Mouse (Mus musculus) brown adipose tissue, adult 24 weeks (tissue): Measurements from ENCODE around the gene Rab4b. TPM values are rescaled to one million over a fixed set of nuclear protein-coding genes. Genes with fewer than 3 reads are reported as not detected.

Experiments used
- H3K27ac ChIP-seq: fragments of 200-500 bp; replicated peaks from 2 replicates; pipeline ENCODE4 v1.5.1; 2012; ENCODE audit warnings: low read depth, mild to moderate bottlenecking, low read length
- H3K4me1 ChIP-seq: fragments of 200-500 bp; 2 replicates; pipeline ENCODE4 v1.6.1; 2012; ENCODE audit warnings: low read length, mixed read lengths; ENCODE audit not compliant: control insufficient read depth, insufficient read depth, insufficient read length
- H3K4me3 ChIP-seq: fragments of 200-500 bp; 2 replicates; pipeline ENCODE4 v1.5.1; 2012; ENCODE audit warnings: low read depth, mild to moderate bottlenecking, low read length, moderate library complexity; ENCODE audit not compliant: insufficient read depth
- polyA plus RNA-seq: library from polyadenylated mRNA; stranded (reverse); fragments of >200 nt; gene quantifications from 2 replicates; pipeline ENCODE4 v1.2.4, GENCODE M21; 2012; ENCODE audit not compliant: missing spikeins, insufficient read depth, insufficient read length

Rab4b gene
- polyA plus RNA-seq, 1 experiment, result 21.4 TPM

- Histone ChIP-seq H3K4me3 (no peak overlapping the region), H3K4me1 (no peaks in the 10 kb centered on the region), H3K27ac (no peak overlapping the region)
These were observed 7.7 kb downstream of the Rab4b start for GRCm38 (mm10) chr7:27170981-27171380.

GRCm38 (mm10) chr7:27168371-27168770 lies 10.3 kb downstream of the Rab4b start:
- Histone ChIP-seq H3K4me1 (peaks cover 17% of the 10 kb centered on the region), H3K27ac (no peak overlapping the region), H3K4me3 (no peak overlapping the region)

DNA sequence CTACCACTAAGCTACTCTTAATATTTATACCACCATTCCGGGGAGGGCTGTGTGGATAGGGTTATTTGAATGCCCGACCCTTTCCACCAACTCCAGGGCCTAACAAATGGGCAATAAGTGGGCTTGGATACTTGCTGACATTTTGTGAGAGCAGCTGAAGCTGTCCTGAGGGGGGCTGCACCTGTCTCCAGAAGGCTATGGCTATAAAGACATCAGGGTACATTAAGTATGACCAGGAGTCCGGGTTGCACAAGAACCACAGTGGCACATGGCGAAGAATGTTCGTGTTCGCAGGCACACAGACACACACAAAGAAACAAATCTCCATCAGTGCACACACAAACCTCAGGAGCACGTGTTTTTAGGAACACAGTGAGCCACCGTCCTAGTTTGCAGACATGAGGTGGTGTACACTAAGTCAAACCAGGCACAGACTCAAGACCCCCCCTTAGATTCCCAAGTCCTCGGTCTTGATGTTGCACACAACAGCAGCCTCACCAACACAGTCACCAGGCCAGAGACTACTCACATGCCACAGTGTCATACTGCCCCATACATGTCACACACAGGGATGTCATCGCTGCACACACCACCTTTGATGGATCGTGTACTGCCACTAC lies 11.1 kb downstream of the Rab4b start:
- Histone ChIP-seq H3K4me3 (peak overlapping the region; percentile 70), H3K27ac (peak overlapping the region; percentile 90), H3K4me1 (peaks cover 22% of the 10 kb centered on the region)

DNA sequence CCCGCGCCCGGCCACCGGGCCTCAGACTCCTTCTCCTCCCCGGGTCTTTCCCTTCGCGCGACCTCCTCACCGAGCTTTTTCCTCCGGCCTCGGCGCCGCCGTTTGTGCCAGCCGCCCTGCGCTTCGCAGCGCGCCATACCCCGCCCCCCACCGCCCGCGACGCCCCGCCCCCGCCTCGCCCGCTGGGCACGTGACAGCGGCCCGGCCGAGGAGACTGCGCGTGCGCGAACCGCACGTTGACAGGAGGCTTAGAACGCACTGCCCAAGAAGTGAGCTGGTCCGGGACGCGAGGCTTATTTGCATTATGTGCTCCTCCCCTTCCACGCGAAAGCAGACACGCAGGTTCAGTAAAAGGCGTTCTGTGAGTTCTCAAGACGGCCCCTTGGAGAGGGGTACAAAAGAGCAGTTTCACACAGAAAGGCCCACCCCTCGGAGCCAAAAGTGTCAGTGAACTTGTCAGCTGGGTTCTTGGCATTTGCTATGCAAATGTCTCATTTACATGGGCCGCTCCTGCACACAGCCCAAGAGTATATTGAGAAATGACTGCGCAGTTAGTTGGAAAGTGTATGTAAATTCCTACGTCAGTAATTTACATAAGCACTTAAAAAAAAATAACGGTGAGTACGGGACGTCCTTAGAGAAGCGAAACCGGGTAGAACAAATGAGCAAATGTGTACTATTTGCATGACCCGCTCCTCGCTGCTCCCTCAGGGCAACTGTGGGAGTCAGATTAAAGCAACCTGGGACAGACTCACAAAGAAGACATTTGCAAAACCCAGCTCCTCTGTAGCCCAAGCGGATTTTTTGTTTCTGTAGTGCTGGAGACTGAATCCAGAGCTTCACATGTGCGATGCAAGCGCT lies 11.9 kb downstream of the Rab4b start, which contains the start of gene Egln2:
TSS of gene Egln2 (minus strand) at position 189 of the 861 bp plus-strand sequence.
- Histone ChIP-seq H3K4me1 (peaks cover 22% of the 10 kb centered on the region), H3K27ac (peak within 1 kb of the TSS; percentile 96), H3K4me3 (peak within 1 kb of the TSS; percentile 89)

GRCm38 (mm10) chr7:27166229-27166613 lies 12.5 kb downstream of the Rab4b start:
- Histone ChIP-seq H3K27ac (peak overlapping the region; percentile 96), H3K4me3 (peak overlapping the region; percentile 89), H3K4me1 (peaks cover 26% of the 10 kb centered on the region)

DNA sequence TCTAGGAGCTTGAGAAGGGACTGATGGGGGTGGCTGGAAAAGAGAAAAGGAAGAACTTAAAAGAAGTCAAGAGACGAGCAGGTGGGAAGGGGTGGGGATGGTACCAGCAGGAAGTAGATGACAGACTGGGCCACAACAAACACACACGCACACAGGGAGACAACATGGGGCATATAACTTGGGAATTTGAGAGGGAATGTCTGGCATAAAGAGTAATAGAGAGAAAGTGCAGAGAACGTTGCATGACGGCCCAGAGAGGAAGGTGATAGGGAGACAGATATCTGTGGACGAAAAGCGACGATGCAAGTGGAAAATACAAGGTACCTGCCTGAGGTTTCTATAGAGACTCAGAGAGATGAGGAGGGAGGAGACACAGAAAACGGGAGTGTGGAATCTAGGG lies 13.0 kb downstream of the Rab4b start:
- peak overlapping the region; percentile 89 for H3K4me3 ChIP-seq
- H3K27ac ChIP-seq, result peak overlapping the region; percentile 96
- H3K4me1 ChIP-seq, result peaks cover 30% of the 10 kb centered on the region

DNA sequence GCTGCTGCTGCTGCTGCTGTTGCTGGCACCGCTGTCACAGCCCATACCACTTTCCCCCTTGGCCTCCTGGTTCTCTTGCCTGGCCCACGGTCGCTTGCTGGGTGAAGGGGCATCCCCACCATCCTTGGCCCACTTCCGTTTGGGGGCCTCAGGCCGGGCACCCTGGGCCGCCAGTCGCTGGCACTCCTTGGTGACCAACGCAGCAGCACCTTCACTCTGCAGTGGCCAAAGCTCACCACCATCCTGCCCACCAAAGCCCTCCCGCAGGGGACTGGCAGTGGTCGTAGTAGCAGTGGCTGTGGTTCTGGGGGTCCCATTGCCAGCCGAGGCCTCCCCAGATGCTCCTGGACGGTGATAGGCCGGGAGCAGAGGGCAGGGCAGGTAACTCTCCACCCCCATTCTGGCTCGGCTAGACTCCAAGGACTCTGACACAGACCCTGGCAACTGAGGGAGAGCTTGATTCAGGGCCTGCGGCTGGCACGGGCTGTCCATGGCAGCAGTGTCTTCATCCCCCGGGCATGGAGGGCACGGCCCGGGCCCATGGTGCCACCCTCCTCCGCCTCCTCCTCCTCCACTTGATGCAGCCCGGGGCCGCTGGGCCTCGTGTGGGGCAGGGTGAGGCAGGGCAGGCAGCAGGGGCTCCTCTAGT lies 13.6 kb downstream of the Rab4b start:
- peak overlapping the region; percentile 89 for H3K4me3 ChIP-seq
- H3K27ac ChIP-seq, result peak overlapping the region; percentile 96; the same call in 1 of the 2 replicates
- H3K4me1 ChIP-seq, result peaks cover 36% of the 10 kb centered on the region

DNA sequence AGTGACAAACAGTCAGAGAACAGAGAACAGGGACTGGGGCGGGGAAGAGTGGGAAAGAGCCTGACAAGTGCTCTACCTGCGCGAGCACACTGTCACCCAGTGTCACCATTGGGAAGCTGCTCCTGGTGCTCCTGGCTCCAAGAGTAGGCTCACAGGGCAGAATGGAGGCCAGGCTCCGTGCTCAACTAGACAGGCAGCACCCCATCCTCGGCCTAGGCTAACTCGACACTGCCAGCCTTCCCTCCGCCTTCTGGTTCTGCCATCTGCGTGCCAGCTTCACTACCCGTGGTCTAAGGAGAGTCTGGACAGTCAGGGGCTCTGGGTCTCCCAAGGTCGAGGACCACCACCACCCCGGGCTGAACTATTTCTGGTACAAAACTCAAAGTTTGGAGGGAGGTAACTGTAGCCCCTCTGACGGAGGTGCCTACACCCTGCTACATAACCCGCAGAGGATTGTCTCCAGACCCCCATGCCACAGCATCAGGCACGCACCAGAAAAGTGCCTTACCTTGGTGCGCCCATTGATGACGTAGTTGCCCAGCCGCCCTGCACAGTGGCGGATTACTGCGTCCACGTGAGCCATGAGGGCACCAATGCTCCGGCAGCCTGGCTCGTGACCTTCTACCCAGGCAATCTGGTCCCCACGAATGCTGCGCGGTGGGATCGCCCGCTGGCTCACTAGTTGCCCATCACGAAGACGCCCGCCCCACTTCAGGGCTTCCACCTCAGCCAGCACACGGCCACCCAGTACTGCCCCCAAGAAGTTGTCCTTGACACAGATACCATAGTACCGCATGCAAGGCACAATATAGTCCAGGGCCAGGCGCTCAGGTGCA lies 14.4 kb downstream of the Rab4b start:
- peaks cover 39% of the 10 kb centered on the region for H3K4me1 ChIP-seq
- peak overlapping the region; percentile 89; the same call in 1 of the 2 replicates for H3K4me3 ChIP-seq
- no peak overlapping the region for H3K27ac ChIP-seq

- H3K4me1 ChIP-seq, result peaks cover 39% of the 10 kb centered on the region
- H3K4me3 ChIP-seq, result no peak overlapping the region
- H3K27ac ChIP-seq, result no peak overlapping the region
These were observed 15.3 kb downstream of the Rab4b start for GRCm38 (mm10) chr7:27163450-27163805.

DNA sequence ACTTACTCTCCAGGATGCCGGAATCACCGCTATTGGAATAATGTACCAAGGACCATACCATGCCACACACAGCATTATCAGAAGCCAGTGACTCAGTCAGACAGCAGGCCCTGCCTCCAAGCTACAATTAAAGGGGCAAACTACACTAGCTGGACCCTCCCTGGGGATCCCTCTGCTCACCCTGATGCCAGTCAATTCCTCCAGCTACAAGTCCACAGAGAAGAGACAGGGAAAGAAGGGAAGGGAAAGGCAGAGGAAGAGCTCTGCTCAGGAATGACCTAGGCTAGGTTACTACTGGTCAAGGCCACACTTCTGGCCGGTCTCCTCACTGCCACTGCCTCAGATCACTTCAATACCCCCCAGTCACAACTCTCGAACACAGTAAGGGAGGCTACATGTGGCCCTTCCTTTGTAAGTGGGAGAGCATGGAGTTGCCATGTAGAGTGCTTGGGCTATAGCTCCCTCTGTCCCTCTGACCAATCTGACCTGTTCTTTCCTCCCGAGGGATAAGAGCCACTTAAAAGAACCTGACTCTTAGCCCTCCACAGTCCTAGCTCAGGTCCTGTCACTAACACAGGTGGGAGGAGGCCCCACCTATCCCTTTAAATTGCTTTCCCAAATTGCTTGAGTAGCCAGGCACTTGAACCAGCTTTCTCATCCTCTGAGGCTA lies 15.8 kb downstream of the Rab4b start:
- H3K4me1 ChIP-seq, result peaks cover 39% of the 10 kb centered on the region
- H3K27ac ChIP-seq, result 0 out of 2 replicates have a peak overlapping the region, but pooled peaks have one; percentile 2
- H3K4me3 ChIP-seq, result no peak overlapping the region

- no peak overlapping the region for H3K27ac ChIP-seq
- no peak overlapping the region for H3K4me3 ChIP-seq
- H3K4me1 ChIP-seq, result peaks cover 39% of the 10 kb centered on the region
These were observed 17.0 kb downstream of the Rab4b start for GRCm38 (mm10) chr7:27161744-27162143.

- Histone ChIP-seq H3K4me1 (peaks cover 39% of the 10 kb centered on the region), H3K4me3 (no peak overlapping the region), H3K27ac (0 out of 2 replicates have a peak overlapping the region, but pooled peaks have one; percentile 3)
These were observed 17.8 kb downstream of the Rab4b start for GRCm38 (mm10) chr7:27160921-27161320.

GRCm38 (mm10) chr7:27159882-27160281 lies 18.8 kb downstream of the Rab4b start:
- Histone ChIP-seq H3K4me3 (no peak overlapping the region; the same call in 1 of the 2 replicates), H3K27ac (peak overlapping the region; percentile 51), H3K4me1 (peaks cover 32% of the 10 kb centered on the region)

- Histone ChIP-seq H3K4me1 (peaks cover 27% of the 10 kb centered on the region), H3K27ac (no peak overlapping the region), H3K4me3 (no peak overlapping the region)
These were observed 19.4 kb downstream of the Rab4b start for GRCm38 (mm10) chr7:27159256-27159655.
